Mouse (Mus musculus): ENCODE measurements around the gene Antxr2. TPM values are rescaled to one million over a fixed set of nuclear protein-coding genes. Genes with fewer than 3 reads are reported as not detected.

Antxr2 gene
- polyA plus RNA-seq, 1 experiment from 2014 or later, result 11.3 TPM

GRCm38 (mm10) chr5:97999261-97999824 is 31.5 kb downstream of the Antxr2 start:
- Histone ChIP-seq H3K4me3 (replicated peaks; ENCODE audit: low read depth, low read length) (no peak overlapping the region), H3K9me3 (replicated peaks; ENCODE audit: low read length) (no peaks in the 10 kb centered on the region), H3K27me3 (ENCODE audit: insufficient read depth, low read length) (no peaks in the 10 kb centered on the region), H3K4me2 (ENCODE audit: low read length) (no peak overlapping the region), H3K27ac (no peak overlapping the region), H3K4me1 (replicated peaks; ENCODE audit: insufficient read depth, low read length) (no peaks in the 10 kb centered on the region), H3K9ac (ENCODE audit: low read depth, low read length) (no peak overlapping the region), H3K36me3 (ENCODE audit: insufficient read depth, low read length) (no peaks in the 10 kb centered on the region)
- 47% methylated on average over 2 of the region's 2 CpGs for WGBS
- DNase-seq (ENCODE audit: low spot score), result no peak
- no peak for ATAC-seq (replicated peaks; ENCODE audit: low FRiP score, low read depth)
- no peak for TF ChIP-seq CTCF (IDR thresholded peaks at IDR 0.05; ENCODE audit: low read depth)

- WGBS, result 57% methylated on average over 6 of the region's 6 CpGs
- ATAC-seq (replicated peaks; ENCODE audit: low FRiP score, low read depth) (no peak), DNase-seq (ENCODE audit: low spot score) (no peak)
Measured at GRCm38 (mm10) chr5:97996500-97997176, 34.2 kb downstream of the Antxr2 start.

GRCm38 (mm10) chr5:97995881-97996280 is 35.0 kb downstream of the Antxr2 start:
- WGBS, result 54% methylated on average over 4 of the region's 4 CpGs
- H3K4me1 ChIP-seq (replicated peaks; ENCODE audit: insufficient read depth, low read length), result no peaks in the 10 kb centered on the region
- H3K27me3 ChIP-seq (ENCODE audit: insufficient read depth, low read length), result no peaks in the 10 kb centered on the region
- DNase-seq (ENCODE audit: low spot score) (peak; percentile 20), ATAC-seq (replicated peaks; ENCODE audit: low FRiP score, low read depth) (no peak)
- no peak overlapping the region for H3K27ac ChIP-seq
- H3K9me3 ChIP-seq (replicated peaks; ENCODE audit: low read length), result no peaks in the 10 kb centered on the region
- no peak for TF ChIP-seq CTCF (IDR thresholded peaks at IDR 0.05; ENCODE audit: low read depth)
- no peak overlapping the region for H3K9ac ChIP-seq (ENCODE audit: low read depth, low read length)
- no peak overlapping the region for H3K4me2 ChIP-seq (ENCODE audit: low read length)
- H3K4me3 ChIP-seq (replicated peaks; ENCODE audit: low read depth, low read length), result no peak overlapping the region
- H3K36me3 ChIP-seq (ENCODE audit: insufficient read depth, low read length), result no peaks in the 10 kb centered on the region

More at GRCm38 (mm10) chr5:97996500-97997176, 34.2 kb downstream of the Antxr2 start:
- no peak for TF ChIP-seq CTCF (IDR thresholded peaks at IDR 0.05; ENCODE audit: low read depth)
- H3K9ac ChIP-seq (ENCODE audit: low read depth, low read length), result no peak overlapping the region
- H3K9me3 ChIP-seq (replicated peaks; ENCODE audit: low read length), result no peaks in the 10 kb centered on the region
- no peak overlapping the region for H3K27ac ChIP-seq
- H3K4me1 ChIP-seq (replicated peaks; ENCODE audit: insufficient read depth, low read length), result no peaks in the 10 kb centered on the region
- no peaks in the 10 kb centered on the region for H3K27me3 ChIP-seq (ENCODE audit: insufficient read depth, low read length)
- H3K4me2 ChIP-seq (ENCODE audit: low read length), result no peak overlapping the region
- H3K4me3 ChIP-seq (replicated peaks; ENCODE audit: low read depth, low read length), result no peak overlapping the region
- no peaks in the 10 kb centered on the region for H3K36me3 ChIP-seq (ENCODE audit: insufficient read depth, low read length)

GRCm38 (mm10) chr5:97986656-97987294 is 44.1 kb downstream of the Antxr2 start:
- 90% methylated on average over 4 of the region's 4 CpGs for WGBS
- H3K36me3 ChIP-seq (ENCODE audit: insufficient read depth, low read length), result 0 out of 2 replicates have a peak, but pooled peaks cover 3% of the 10 kb centered on the region
- no peak overlapping the region for H3K9ac ChIP-seq (ENCODE audit: low read depth, low read length)
- H3K4me3 ChIP-seq (replicated peaks; ENCODE audit: low read depth, low read length), result no peak overlapping the region
- H3K4me2 ChIP-seq (ENCODE audit: low read length), result no peak overlapping the region
- no peak overlapping the region for H3K27ac ChIP-seq
- no peaks in the 10 kb centered on the region for H3K4me1 ChIP-seq (replicated peaks; ENCODE audit: insufficient read depth, low read length)
- H3K9me3 ChIP-seq (replicated peaks; ENCODE audit: low read length), result no peaks in the 10 kb centered on the region
- no peak for TF ChIP-seq CTCF (IDR thresholded peaks at IDR 0.05; ENCODE audit: low read depth)
- ATAC-seq (replicated peaks; ENCODE audit: low FRiP score, low read depth) (no peak), DNase-seq (ENCODE audit: low spot score) (no peak)
- no peaks in the 10 kb centered on the region for H3K27me3 ChIP-seq (ENCODE audit: insufficient read depth, low read length)

GRCm38 (mm10) chr5:97983375-97983774 is 47.5 kb downstream of the Antxr2 start:
- Histone ChIP-seq H3K4me2 (ENCODE audit: low read length) (no peak overlapping the region), H3K27ac (no peak overlapping the region), H3K9ac (ENCODE audit: low read depth, low read length) (no peak overlapping the region), H3K4me1 (replicated peaks; ENCODE audit: insufficient read depth, low read length) (no peaks in the 10 kb centered on the region), H3K9me3 (replicated peaks; ENCODE audit: low read length) (no peaks in the 10 kb centered on the region), H3K36me3 (ENCODE audit: insufficient read depth, low read length) (0 out of 2 replicates have a peak, but pooled peaks cover 3% of the 10 kb centered on the region), H3K4me3 (replicated peaks; ENCODE audit: low read depth, low read length) (no peak overlapping the region), H3K27me3 (ENCODE audit: insufficient read depth, low read length) (no peaks in the 10 kb centered on the region)
- WGBS, result 96% methylated on average over 9 of the region's 9 CpGs
- no peak for DNase-seq (ENCODE audit: low spot score)
- no peak for ATAC-seq (replicated peaks; ENCODE audit: low FRiP score, low read depth)
- no peak for TF ChIP-seq CTCF (IDR thresholded peaks at IDR 0.05; ENCODE audit: low read depth)

- no peaks in the 10 kb centered on the region for H3K4me1 ChIP-seq (replicated peaks; ENCODE audit: insufficient read depth, low read length)
Measured at GRCm38 (mm10) chr5:97980472-97980871, 50.4 kb downstream of the Antxr2 start.

More at GRCm38 (mm10) chr5:97980472-97980871, 50.4 kb downstream of the Antxr2 start:
- peak; percentile 24 for DNase-seq (ENCODE audit: low spot score)
- no peaks in the 10 kb centered on the region for H3K9me3 ChIP-seq (replicated peaks; ENCODE audit: low read length)
- no peak overlapping the region for H3K4me3 ChIP-seq (replicated peaks; ENCODE audit: low read depth, low read length)
- no peak for ATAC-seq (replicated peaks; ENCODE audit: low FRiP score, low read depth)
- H3K27ac ChIP-seq, result no peak overlapping the region
- H3K9ac ChIP-seq (ENCODE audit: low read depth, low read length), result no peak overlapping the region
- H3K4me2 ChIP-seq (ENCODE audit: low read length), result peak overlapping the region; percentile 23; the same call in 1 of the 2 replicates
- WGBS, result 40% methylated on average over 14 of the region's 14 CpGs
- no peaks in the 10 kb centered on the region for H3K36me3 ChIP-seq (ENCODE audit: insufficient read depth, low read length)
- no peak for TF ChIP-seq CTCF (IDR thresholded peaks at IDR 0.05; ENCODE audit: low read depth)
- no peaks in the 10 kb centered on the region for H3K27me3 ChIP-seq (ENCODE audit: insufficient read depth, low read length)

All from kidney, postnatal 0 days (tissue).